Mouse (Mus musculus): Measurements from ENCODE around the gene Lmbrd1. TPM values are rescaled to one million over a fixed set of nuclear protein-coding genes. Genes with fewer than 3 reads are reported as not detected.
"Not testable (repeated sequence)": the region's sequence is repeated elsewhere in the genome, so short reads cannot be mapped to it uniquely, and the experiment has no call there.

The Lmbrd1 gene
- polyA plus RNA-seq (2015; fragmentation: Nextera tagmentation; extraction: Ambion mirVana) = 34.2 and 40.9 TPM in 2 replicates

GRCm38 (mm10) chr1:24678205-24678917, at the start of gene Lmbrd1:
Gene Lmbrd1 (plus strand): TSS chr1:24678630.
- Histone ChIP-seq H3K9ac (replicated peaks; ENCODE audit: low read length) (peak within 1 kb of the TSS; percentile 92), H3K27me3 (ENCODE audit: insufficient read depth, low read length) (no peaks in the 10 kb centered on the region), H3K4me2 (replicated peaks; ENCODE audit: low read depth, low read length) (peak within 1 kb of the TSS; percentile 73), H3K4me1 (ENCODE audit: insufficient read depth, low read length) (peaks cover 4% of the 10 kb centered on the region; the same call in 1 of the 2 replicates), H3K9me3 (ENCODE audit: low read length) (no peaks in the 10 kb centered on the region), H3K36me3 (ENCODE audit: insufficient read depth, low read length) (no peaks in the 10 kb centered on the region), H3K27ac (ENCODE audit: low read length) (peak within 1 kb of the TSS; percentile 76), H3K4me3 (ENCODE audit: low read length) (peak within 1 kb of the TSS; percentile 90)
- 1% methylated on average over 53 of the region's 54 CpGs for WGBS
- ATAC-seq (ENCODE audit: low FRiP score, low TSS enrichment) = peak; percentile 96

GRCm38 (mm10) chr1:24633553-24634132, 44.8 kb upstream of the Lmbrd1 start:
- Histone ChIP-seq H3K4me3 (ENCODE audit: low read length) (no peak overlapping the region), H3K4me2 (replicated peaks; ENCODE audit: low read depth, low read length) (peak overlapping the region; percentile 22; the same call in 1 of the 2 replicates), H3K36me3 (ENCODE audit: insufficient read depth, low read length) (no peaks in the 10 kb centered on the region), H3K9me3 (ENCODE audit: low read length) (no peaks in the 10 kb centered on the region; the same call in 1 of the 2 replicates), H3K27me3 (ENCODE audit: insufficient read depth, low read length) (no peaks in the 10 kb centered on the region), H3K9ac (replicated peaks; ENCODE audit: low read length) (no peak overlapping the region), H3K27ac (ENCODE audit: low read length) (no peak overlapping the region), H3K4me1 (ENCODE audit: insufficient read depth, low read length) (no peaks in the 10 kb centered on the region)
- ATAC-seq (ENCODE audit: low FRiP score, low TSS enrichment) = peak; percentile 46; the same call in 1 of the 2 replicates
- 30% methylated on average over 14 of the region's 14 CpGs for WGBS

- no peaks in the 10 kb centered on the region for H3K27me3 ChIP-seq (ENCODE audit: insufficient read depth, low read length)
- no peaks in the 10 kb centered on the region for H3K36me3 ChIP-seq (ENCODE audit: insufficient read depth, low read length)
- H3K9me3 ChIP-seq (ENCODE audit: low read length) = no peaks in the 10 kb centered on the region
- no peaks in the 10 kb centered on the region for H3K4me1 ChIP-seq (ENCODE audit: insufficient read depth, low read length)
- H3K27ac ChIP-seq (ENCODE audit: low read length) = no peak overlapping the region
- WGBS = 20% methylated on average over 2 of the region's 2 CpGs
- no peak overlapping the region for H3K4me2 ChIP-seq (replicated peaks; ENCODE audit: low read depth, low read length)
- no peak overlapping the region for H3K4me3 ChIP-seq (ENCODE audit: low read length)
- no peak overlapping the region for H3K9ac ChIP-seq (replicated peaks; ENCODE audit: low read length)
- ATAC-seq (ENCODE audit: low FRiP score, low TSS enrichment) = no peak
Observed at GRCm38 (mm10) chr1:24650100-24650499, 28.3 kb upstream of the Lmbrd1 start.

GRCm38 (mm10) chr1:24659914-24660313, 18.5 kb upstream of the Lmbrd1 start:
- ATAC-seq (ENCODE audit: low FRiP score, low TSS enrichment) = no peak
- no peak overlapping the region for H3K27ac ChIP-seq (ENCODE audit: low read length)
- H3K36me3 ChIP-seq (ENCODE audit: insufficient read depth, low read length) = no peaks in the 10 kb centered on the region
- H3K4me2 ChIP-seq (replicated peaks; ENCODE audit: low read depth, low read length) = no peak overlapping the region
- no peaks in the 10 kb centered on the region for H3K27me3 ChIP-seq (ENCODE audit: insufficient read depth, low read length)
- H3K9me3 ChIP-seq (ENCODE audit: low read length) = 0 out of 2 replicates have a peak, but pooled peaks cover 3% of the 10 kb centered on the region
- 48% methylated on average over 1 of the region's 1 CpGs for WGBS
- no peak overlapping the region for H3K4me3 ChIP-seq (ENCODE audit: low read length)
- no peaks in the 10 kb centered on the region for H3K4me1 ChIP-seq (ENCODE audit: insufficient read depth, low read length)
- H3K9ac ChIP-seq (replicated peaks; ENCODE audit: low read length) = no peak overlapping the region

- H3K4me1 ChIP-seq (ENCODE audit: insufficient read depth, low read length); H3K4me3 ChIP-seq (ENCODE audit: low read length); H3K27ac ChIP-seq (ENCODE audit: low read length); ATAC-seq (ENCODE audit: low FRiP score, low TSS enrichment); H3K4me2 ChIP-seq (replicated peaks; ENCODE audit: low read depth, low read length); H3K9me3 ChIP-seq (ENCODE audit: low read length); H3K9ac ChIP-seq (replicated peaks; ENCODE audit: low read length); H3K36me3 ChIP-seq (ENCODE audit: insufficient read depth, low read length); H3K27me3 ChIP-seq (ENCODE audit: insufficient read depth, low read length): not testable (repeated sequence)
Observed at GRCm38 (mm10) chr1:24660662-24661061, 17.8 kb upstream of the Lmbrd1 start.

GRCm38 (mm10) chr1:24661551-24661950, 16.9 kb upstream of the Lmbrd1 start:
- H3K9me3 ChIP-seq (ENCODE audit: low read length) = 0 out of 2 replicates have a peak, but pooled peaks cover 3% of the 10 kb centered on the region
- 69% methylated on average over 3 of the region's 3 CpGs for WGBS
- no peak for ATAC-seq (ENCODE audit: low FRiP score, low TSS enrichment)
- no peak overlapping the region for H3K27ac ChIP-seq (ENCODE audit: low read length)
- H3K9ac ChIP-seq (replicated peaks; ENCODE audit: low read length) = no peak overlapping the region
- H3K4me1 ChIP-seq (ENCODE audit: insufficient read depth, low read length) = no peaks in the 10 kb centered on the region
- H3K36me3 ChIP-seq (ENCODE audit: insufficient read depth, low read length) = no peaks in the 10 kb centered on the region
- H3K4me2 ChIP-seq (replicated peaks; ENCODE audit: low read depth, low read length) = no peak overlapping the region
- H3K27me3 ChIP-seq (ENCODE audit: insufficient read depth, low read length) = no peaks in the 10 kb centered on the region
- H3K4me3 ChIP-seq (ENCODE audit: low read length) = no peak overlapping the region

GRCm38 (mm10) chr1:24664158-24664557, 14.3 kb upstream of the Lmbrd1 start:
- Histone ChIP-seq H3K27me3 (ENCODE audit: insufficient read depth, low read length) (no peaks in the 10 kb centered on the region), H3K9ac (replicated peaks; ENCODE audit: low read length) (no peak overlapping the region), H3K4me1 (ENCODE audit: insufficient read depth, low read length) (no peaks in the 10 kb centered on the region), H3K4me2 (replicated peaks; ENCODE audit: low read depth, low read length) (no peak overlapping the region), H3K36me3 (ENCODE audit: insufficient read depth, low read length) (no peaks in the 10 kb centered on the region), H3K4me3 (ENCODE audit: low read length) (no peak overlapping the region), H3K9me3 (ENCODE audit: low read length) (0 out of 2 replicates have a peak, but pooled peaks cover 3% of the 10 kb centered on the region), H3K27ac (ENCODE audit: low read length) (no peak overlapping the region)
- ATAC-seq (ENCODE audit: low FRiP score, low TSS enrichment) = no peak

- no peak for ATAC-seq (ENCODE audit: low FRiP score, low TSS enrichment)
- no peak overlapping the region for H3K4me3 ChIP-seq (ENCODE audit: low read length)
- WGBS = 67% methylated on average over 3 of the region's 3 CpGs
- no peaks in the 10 kb centered on the region for H3K36me3 ChIP-seq (ENCODE audit: insufficient read depth, low read length)
- no peak overlapping the region for H3K27ac ChIP-seq (ENCODE audit: low read length)
- H3K4me1 ChIP-seq (ENCODE audit: insufficient read depth, low read length) = no peaks in the 10 kb centered on the region
- no peak overlapping the region for H3K4me2 ChIP-seq (replicated peaks; ENCODE audit: low read depth, low read length)
- no peak overlapping the region for H3K9ac ChIP-seq (replicated peaks; ENCODE audit: low read length)
- no peaks in the 10 kb centered on the region for H3K9me3 ChIP-seq (ENCODE audit: low read length)
- no peaks in the 10 kb centered on the region for H3K27me3 ChIP-seq (ENCODE audit: insufficient read depth, low read length)
Observed at GRCm38 (mm10) chr1:24673231-24673630, 5.2 kb upstream of the Lmbrd1 start.

- Histone ChIP-seq H3K9ac (replicated peaks; ENCODE audit: low read length) (peak overlapping the region; percentile 92; the same call in 1 of the 2 replicates), H3K9me3 (ENCODE audit: low read length) (no peaks in the 10 kb centered on the region), H3K4me3 (ENCODE audit: low read length) (peak overlapping the region; percentile 90), H3K27ac (ENCODE audit: low read length) (no peak overlapping the region), H3K27me3 (ENCODE audit: insufficient read depth, low read length) (no peaks in the 10 kb centered on the region), H3K4me1 (ENCODE audit: insufficient read depth, low read length) (peaks cover 4% of the 10 kb centered on the region; the same call in 1 of the 2 replicates), H3K4me2 (replicated peaks; ENCODE audit: low read depth, low read length) (peak overlapping the region; percentile 73), H3K36me3 (ENCODE audit: insufficient read depth, low read length) (no peaks in the 10 kb centered on the region)
- ATAC-seq (ENCODE audit: low FRiP score, low TSS enrichment) = no peak
- 74% methylated on average over 9 of the region's 9 CpGs for WGBS
Observed at GRCm38 (mm10) chr1:24677706-24678105, 724 bp upstream of the Lmbrd1 start.

- Histone ChIP-seq H3K36me3 (ENCODE audit: insufficient read depth, low read length) (no peaks in the 10 kb centered on the region), H3K27me3 (ENCODE audit: insufficient read depth, low read length) (no peaks in the 10 kb centered on the region), H3K9me3 (ENCODE audit: low read length) (no peaks in the 10 kb centered on the region), H3K4me3 (ENCODE audit: low read length) (peak overlapping the region; percentile 90), H3K9ac (replicated peaks; ENCODE audit: low read length) (peak overlapping the region; percentile 92), H3K4me2 (replicated peaks; ENCODE audit: low read depth, low read length) (peak overlapping the region; percentile 73), H3K4me1 (ENCODE audit: insufficient read depth, low read length) (peaks cover 4% of the 10 kb centered on the region; the same call in 1 of the 2 replicates), H3K27ac (ENCODE audit: low read length) (peak overlapping the region; percentile 76)
- peak; percentile 14; the same call in 1 of the 2 replicates for ATAC-seq (ENCODE audit: low FRiP score, low TSS enrichment)
- WGBS = 2% methylated on average over 13 of the region's 13 CpGs
Observed at GRCm38 (mm10) chr1:24679071-24679470, 641 bp downstream of the Lmbrd1 start.

All from kidney, embryonic 16.5 days (tissue).